Mouse (Mus musculus): ENCODE data around the gene Map3k13.
"Not testable (repeated sequence)": the region's sequence is repeated elsewhere in the genome, so short reads cannot be mapped to it uniquely, and the experiment has no call there.

The Map3k13 gene

GRCm38 (mm10) chr16:21881582-21882259 is 87.6 kb downstream of the Map3k13 start:
- in situ Hi-C loops (cut with MboI; ENCODE audit: unreplicated experiment in 2 of 2) = no loop called here

- in situ Hi-C loops (cut with MboI; ENCODE audit: unreplicated experiment in 2 of 2) = no loop called here
These were observed 93.5 kb downstream of the Map3k13 start for GRCm38 (mm10) chr16:21887601-21888000.

GRCm38 (mm10) chr16:21893890-21894289 is 99.7 kb downstream of the Map3k13 start:
- in situ Hi-C loops (cut with MboI; ENCODE audit: unreplicated experiment in 2 of 2) = no loop called here

GRCm38 (mm10) chr16:21901286-21901685 is 107.1 kb downstream of the Map3k13 start:
- in situ Hi-C loops (cut with MboI; ENCODE audit: unreplicated experiment in 2 of 2) = no loop called here

- in situ Hi-C loops (cut with MboI; ENCODE audit: unreplicated experiment in 2 of 2) = no loop called here
These were observed 110.5 kb downstream of the Map3k13 start for GRCm38 (mm10) chr16:21904636-21905035.

GRCm38 (mm10) chr16:21905996-21906395 is 111.8 kb downstream of the Map3k13 start:
- in situ Hi-C loops (cut with MboI; ENCODE audit: unreplicated experiment in 2 of 2) = no loop called here

GRCm38 (mm10) chr16:21906902-21907301 is 112.8 kb downstream of the Map3k13 start:
- in situ Hi-C loops (cut with MboI; ENCODE audit: unreplicated experiment in 2 of 2) = no loop called here

- in situ Hi-C loops (cut with MboI; ENCODE audit: unreplicated experiment in 2 of 2) = not testable (repeated sequence)
These were observed 114.8 kb downstream of the Map3k13 start for GRCm38 (mm10) chr16:21908906-21909305.

- in situ Hi-C loops (cut with MboI; ENCODE audit: unreplicated experiment in 2 of 2) = no loop called here
These were observed 119.2 kb downstream of the Map3k13 start for GRCm38 (mm10) chr16:21913347-21913746.

- in situ Hi-C loops (cut with MboI; ENCODE audit: unreplicated experiment in 2 of 2) = no loop called here
These were observed 122.5 kb downstream of the Map3k13 start for GRCm38 (mm10) chr16:21916681-21917080.

- in situ Hi-C loops (cut with MboI; ENCODE audit: unreplicated experiment in 2 of 2) = no loop called here
These were observed 134.3 kb downstream of the Map3k13 start for GRCm38 (mm10) chr16:21928471-21928870.

GRCm38 (mm10) chr16:21946761-21947715 is 152.9 kb downstream of the Map3k13 start, which contains the start of gene Tmem41a:
Gene Tmem41a, minus strand, starts transcription at chr16:21947552.
- in situ Hi-C loops (cut with MboI; ENCODE audit: unreplicated experiment in 2 of 2) = no loop called here

- in situ Hi-C loops (cut with MboI; ENCODE audit: unreplicated experiment in 2 of 2) = no loop called here
These were observed 161.4 kb downstream of the Map3k13 start for GRCm38 (mm10) chr16:21955591-21955990.

- in situ Hi-C loops (cut with MboI; ENCODE audit: unreplicated experiment in 2 of 2) = no loop called here
These were observed 171.4 kb downstream of the Map3k13 start for GRCm38 (mm10) chr16:21965576-21965975.

- in situ Hi-C loops (cut with MboI; ENCODE audit: unreplicated experiment in 2 of 2) = no loop called here
These were observed 175.7 kb downstream of the Map3k13 start for GRCm38 (mm10) chr16:21969874-21970273.

GRCm38 (mm10) chr16:21970536-21970935 is 176.4 kb downstream of the Map3k13 start:
- in situ Hi-C loops (cut with MboI; ENCODE audit: unreplicated experiment in 2 of 2) = no loop called here

GRCm38 (mm10) chr16:21971446-21971845 is 177.3 kb downstream of the Map3k13 start:
- in situ Hi-C loops (cut with MboI; ENCODE audit: unreplicated experiment in 2 of 2) = no loop called here

- in situ Hi-C loops (cut with MboI; ENCODE audit: unreplicated experiment in 2 of 2) = no loop called here
These were observed 182.1 kb downstream of the Map3k13 start for GRCm38 (mm10) chr16:21976203-21976602.

- in situ Hi-C loops (cut with MboI; ENCODE audit: unreplicated experiment in 2 of 2) = no loop called here
These were observed 183.2 kb downstream of the Map3k13 start for GRCm38 (mm10) chr16:21977347-21977746.

Data from v-Abl transformed pro-B cells (cell line).